Mouse (Mus musculus) stomach, postnatal 0 days (tissue): ENCODE data around the gene C1qtnf5.

Source experiments
- CTCF ChIP-seq: IDR thresholded peaks from 2 replicates; pipeline ENCODE4 v1.5.1; 2016; ENCODE audit warnings: antibody characterized with exemption, low read depth, mild to moderate bottlenecking, moderate library complexity
- EP300 ChIP-seq: optimal IDR thresholded peaks from 2 replicates; pipeline ENCODE3; 2016; ENCODE audit warnings: antibody characterized with exemption

GRCm38 (mm10) chr9:44086960-44087359, 20.1 kb upstream of the C1qtnf5 start:
- TF ChIP-seq EP300 (no peak), CTCF (no peak)
